Mouse (Mus musculus) thymus, adult 2 months (tissue): ENCODE measurements around the gene Gnat1. TPM values are rescaled to one million over a fixed set of nuclear protein-coding genes. Genes with fewer than 3 reads are reported as not detected.

Experiments
- DNase-seq: peaks from one replicate; pipeline ENCODE4 v3.0.0; 2021
- H3K27ac ChIP-seq: fragments of 200-500 bp; 2 replicates; pipeline ENCODE4 v1.5.1; 2012; ENCODE audit warnings: low read length, control low read depth; ENCODE audit not compliant: control insufficient read depth, insufficient read depth
- H3K27me3 ChIP-seq: fragments of 200-500 bp; 2 replicates; pipeline ENCODE4 v1.6.1; 2012; ENCODE audit warnings: mild to moderate bottlenecking, low read length, moderate library complexity, mixed read lengths; ENCODE audit not compliant: control insufficient read depth, insufficient read depth
- H3K36me3 ChIP-seq: fragments of 200-500 bp; 2 replicates; pipeline ENCODE4 v1.6.1; 2012; ENCODE audit warnings: mild to moderate bottlenecking, low read length, moderate library complexity; ENCODE audit not compliant: control insufficient read depth, insufficient read depth
- H3K4me1 ChIP-seq: fragments of 200-500 bp; replicated peaks from 2 replicates; pipeline ENCODE4 v1.6.1; 2012; ENCODE audit warnings: low read length; ENCODE audit not compliant: control insufficient read depth, insufficient read depth
- H3K4me3 ChIP-seq: fragments of 200-500 bp; 2 replicates; pipeline ENCODE4 v1.5.1; 2012; ENCODE audit warnings: mild to moderate bottlenecking, low read length, control low read depth, moderate library complexity; ENCODE audit not compliant: control insufficient read depth, insufficient read depth
- CTCF ChIP-seq: fragments of 200-500 bp; IDR thresholded peaks from 2 replicates; pipeline ENCODE4 v1.5.1; 2012; ENCODE audit warnings: mild to moderate bottlenecking, control low read depth, low read length, moderate library complexity, borderline replicate concordance; ENCODE audit not compliant: control insufficient read depth, poor library complexity, insufficient read depth; ENCODE audit errors: extremely low read depth
- POLR2A ChIP-seq: fragments of 200-500 bp; IDR thresholded peaks from 2 replicates; pipeline ENCODE4 v1.6.1; 2012; ENCODE audit warnings: mild to moderate bottlenecking, low read length, control low read depth, moderate library complexity; ENCODE audit not compliant: control insufficient read depth, poor library complexity, insufficient read depth; ENCODE audit errors: extremely low read depth
- WGBS: fragments of 180-500 bp; shearing (Covaris S2); methylation state at CpG from one replicate; pipeline ENCODE4 v1.1.7; 2018; 5-methylcytosine and 5-hydroxymethylcytosine counted together
- polyA plus RNA-seq: library from polyadenylated mRNA; depleted of rRNA; stranded (reverse); fragments of >200 nt; gene quantifications from 2 replicates; pipeline ENCODE4 v1.2.3, GENCODE M21; 2012; rRNA removed

Gnat1 gene
- polyA plus RNA-seq = 0.13 and 0.34 TPM in 2 replicates

DNA sequence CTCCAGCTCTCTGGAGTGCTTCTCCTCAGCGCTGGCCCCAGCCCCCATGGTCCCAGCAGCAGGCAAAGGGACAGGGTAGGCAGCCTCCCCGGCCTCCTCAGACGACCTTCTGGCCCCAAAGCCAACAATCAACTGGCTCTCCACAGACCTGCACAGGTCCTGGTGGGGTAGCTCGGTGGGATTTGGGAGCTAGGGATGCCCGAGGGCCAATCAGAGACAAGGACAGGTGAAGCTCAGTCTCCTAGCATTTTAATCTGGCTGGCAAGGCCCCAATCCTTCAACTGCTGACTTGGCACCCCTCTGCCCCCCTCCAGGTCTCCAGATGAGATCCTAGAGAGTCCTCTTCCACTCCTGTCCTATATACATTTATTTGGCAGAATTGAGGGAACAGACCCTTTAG, at the start of gene Gnat1:
Gene Gnat1, minus strand, starts transcription at position 212 of the 400 bp plus-strand sequence.
- Histone ChIP-seq H3K27me3 (peaks cover 7% of the 10 kb centered on the region; the same call in 1 of the 2 replicates), H3K4me3 (no peak within 1 kb of the TSS), H3K36me3 (no peaks in the 10 kb centered on the region), H3K27ac (no peak within 1 kb of the TSS), H3K4me1 (peaks cover 14% of the 10 kb centered on the region)
- 71% methylated on average over 5 of the region's 5 CpGs for WGBS
- TF ChIP-seq CTCF = no peak
- no peak for TF ChIP-seq POLR2A
- no peak for DNase-seq

DNA sequence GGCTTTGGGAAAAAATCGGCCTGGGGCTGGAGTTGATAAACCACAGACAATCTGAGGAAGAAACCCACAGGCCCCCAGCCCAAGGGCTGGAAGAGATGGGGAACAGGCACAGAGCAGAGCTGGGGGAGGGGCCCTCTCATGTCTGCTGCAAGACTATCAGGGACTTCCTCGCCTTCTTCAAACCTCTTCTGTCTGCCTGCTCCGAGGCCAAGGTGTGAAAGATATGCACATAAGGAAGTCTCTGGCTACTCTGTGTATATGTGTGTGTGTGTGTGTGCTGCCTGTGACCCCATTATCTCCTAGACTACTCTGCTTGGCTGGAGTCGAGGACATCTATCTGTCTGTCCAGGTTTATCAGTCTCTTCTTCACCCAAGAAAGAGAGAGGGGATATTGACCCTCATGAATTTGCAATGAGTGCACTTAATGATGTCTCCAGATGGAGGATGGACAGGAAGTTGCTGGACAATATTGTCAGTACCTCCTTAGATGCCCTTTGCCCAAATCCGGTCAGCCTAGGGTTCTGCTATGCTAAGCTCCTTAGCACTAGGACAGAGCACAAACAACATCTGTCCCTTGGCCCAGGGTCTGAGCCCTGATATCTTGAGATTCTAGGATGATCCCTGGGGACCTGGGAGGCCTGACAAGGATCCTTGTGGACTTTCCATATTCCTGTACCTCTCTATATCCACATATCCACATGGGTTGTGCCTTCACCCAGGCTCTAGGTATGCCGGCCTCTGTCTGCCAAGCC, 49.6 kb upstream of the Gnat1 start:
- no peaks in the 10 kb centered on the region for H3K27me3 ChIP-seq
- H3K4me3 ChIP-seq = no peak overlapping the region
- DNase-seq = no peak
- no peak overlapping the region for H3K27ac ChIP-seq
- 72% methylated on average over 6 of the region's 6 CpGs for WGBS
- H3K36me3 ChIP-seq = no peaks in the 10 kb centered on the region
- H3K4me1 ChIP-seq = peaks cover 10% of the 10 kb centered on the region
- no peak for TF ChIP-seq POLR2A
- no peak for TF ChIP-seq CTCF

DNA sequence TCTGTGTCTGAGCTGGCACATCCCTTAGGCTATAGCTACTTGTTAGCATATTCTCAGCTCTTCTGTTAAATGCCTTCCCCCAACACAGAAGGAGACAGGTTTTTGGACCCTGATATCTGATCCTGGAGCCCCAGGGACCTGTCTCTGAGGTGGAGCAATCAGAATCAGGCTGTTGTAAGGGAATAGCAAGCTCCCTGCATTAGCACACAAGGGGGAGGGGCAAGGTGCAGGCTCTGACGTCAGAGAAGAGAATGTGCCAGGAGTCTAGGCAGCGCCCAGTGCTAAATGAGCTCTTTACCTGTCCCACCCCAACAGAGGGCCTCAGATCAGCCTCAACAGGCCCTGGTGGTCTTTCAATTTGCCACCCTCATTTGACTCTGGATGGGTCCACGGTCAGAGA, 47.5 kb upstream of the Gnat1 start:
- Histone ChIP-seq H3K4me1 (peaks cover 21% of the 10 kb centered on the region), H3K27me3 (no peaks in the 10 kb centered on the region), H3K36me3 (no peaks in the 10 kb centered on the region), H3K4me3 (no peak overlapping the region), H3K27ac (no peak overlapping the region)
- WGBS = 81% methylated on average over 3 of the region's 3 CpGs
- no peak for DNase-seq
- TF ChIP-seq CTCF (no peak), POLR2A (no peak)

DNA sequence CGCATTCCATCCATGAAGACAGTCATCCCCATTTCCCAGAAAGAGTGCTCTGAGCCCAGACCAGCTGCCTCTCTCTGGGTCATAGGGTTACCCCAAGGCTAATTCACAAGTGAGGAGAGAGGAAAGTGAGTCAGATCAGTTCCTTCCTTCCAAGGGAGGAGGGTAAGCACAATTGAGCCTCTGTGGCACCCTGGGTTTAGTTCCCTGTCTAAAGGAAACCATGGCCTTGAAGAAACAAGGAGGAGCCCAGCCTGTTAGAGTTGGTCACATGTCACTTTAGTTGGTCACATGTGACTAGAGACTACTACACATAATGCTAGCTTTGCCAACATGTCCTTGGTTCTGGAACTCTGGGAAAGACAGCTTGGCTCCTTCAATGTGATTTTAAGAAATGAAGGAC, 45.3 kb upstream of the Gnat1 start:
- no peak for DNase-seq
- H3K27me3 ChIP-seq = no peaks in the 10 kb centered on the region
- no peak for TF ChIP-seq CTCF
- no peak for TF ChIP-seq POLR2A
- H3K4me1 ChIP-seq = peaks cover 24% of the 10 kb centered on the region
- no peak overlapping the region for H3K27ac ChIP-seq
- 90% methylated on average over 1 of the region's 1 CpGs for WGBS
- no peaks in the 10 kb centered on the region for H3K36me3 ChIP-seq
- no peak overlapping the region for H3K4me3 ChIP-seq

DNA sequence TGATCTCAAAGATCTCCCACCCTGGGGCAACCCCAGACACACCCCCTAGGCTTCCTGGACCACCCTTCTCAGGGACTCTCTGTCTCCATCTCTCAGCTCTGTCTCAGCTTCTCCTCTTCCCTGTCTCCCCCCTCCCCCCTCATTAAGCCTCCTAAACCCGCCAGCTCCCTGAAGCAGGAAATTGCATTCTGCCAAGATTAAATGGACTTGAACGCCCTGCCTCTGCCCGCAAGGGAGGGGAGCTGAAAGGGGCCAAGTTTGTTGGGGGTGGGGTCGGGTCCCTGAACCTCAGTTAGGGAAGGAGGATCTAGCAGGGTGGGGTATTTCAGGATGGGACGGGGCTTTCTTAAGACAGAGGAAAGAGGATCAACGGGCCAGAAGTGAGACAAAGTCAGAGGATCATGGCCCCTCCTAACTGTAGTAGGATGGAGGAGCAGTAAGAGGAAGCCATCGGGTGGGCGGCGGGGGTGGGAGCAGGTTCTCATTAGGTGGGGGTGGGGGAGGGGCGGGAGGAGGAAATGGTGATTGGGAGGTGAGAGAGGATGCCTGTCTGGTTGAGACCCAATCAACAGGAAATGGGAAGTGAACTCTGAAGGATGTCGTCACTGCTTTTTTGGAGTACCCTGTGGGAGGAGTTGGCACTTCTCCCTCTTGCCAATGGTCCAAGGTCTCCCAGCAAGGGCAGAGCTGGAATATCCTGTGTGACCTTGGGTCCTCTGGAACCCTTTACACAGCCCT, 44.5 kb upstream of the Gnat1 start:
- Histone ChIP-seq H3K27ac (no peak overlapping the region), H3K36me3 (no peaks in the 10 kb centered on the region), H3K4me1 (peaks cover 30% of the 10 kb centered on the region), H3K4me3 (no peak overlapping the region), H3K27me3 (no peaks in the 10 kb centered on the region)
- TF ChIP-seq CTCF (no peak), POLR2A (no peak)
- 4% methylated on average over 11 of the region's 11 CpGs for WGBS
- DNase-seq = no peak

DNA sequence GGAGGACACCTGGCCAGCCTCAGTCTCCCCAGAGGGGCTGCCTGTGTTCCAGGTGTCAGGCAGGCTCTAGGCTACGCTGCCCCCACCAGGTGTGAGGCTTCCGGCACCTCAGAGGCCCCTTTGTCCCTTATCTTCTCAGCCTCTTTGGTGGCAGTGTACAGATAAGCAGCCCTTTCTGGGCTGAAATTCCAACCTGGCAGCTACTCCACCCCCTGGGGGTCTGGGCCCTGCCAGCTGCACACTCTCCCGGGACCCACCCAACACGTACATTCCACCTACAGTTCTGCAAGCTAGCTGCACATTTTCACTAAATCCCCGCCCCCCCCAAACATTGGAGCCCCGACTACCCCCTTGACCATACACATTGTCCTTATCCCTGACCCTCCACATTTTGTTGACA, 43.8 kb upstream of the Gnat1 start:
- no peak for DNase-seq
- TF ChIP-seq CTCF (no peak), POLR2A (no peak)
- Histone ChIP-seq H3K27me3 (no peaks in the 10 kb centered on the region), H3K4me1 (peaks cover 36% of the 10 kb centered on the region), H3K36me3 (no peaks in the 10 kb centered on the region), H3K4me3 (no peak overlapping the region), H3K27ac (no peak overlapping the region)
- 84% methylated on average over 6 of the region's 6 CpGs for WGBS
